Mouse (Mus musculus) activated CD4-positive, CD25-positive, alpha-beta regulatory T cell (primary cell): ENCODE measurements around the gene Frmpd1. TPM values are rescaled to one million over a fixed set of nuclear protein-coding genes. Genes with fewer than 3 reads are reported as not detected.

Source experiments
- polyA plus RNA-seq, 2 experiments: library from polyadenylated mRNA; unstranded; fragments of 100-300 nt; shearing (Covaris generic); gene quantifications; one replicate each; pipeline ENCODE4 v1.2.1; 2017

The Frmpd1 gene
- not detected for polyA plus RNA-seq

GRCm38 (mm10) chr4:45184521-45185330 lies at the start of gene Frmpd1:
Gene Frmpd1, plus strand, starts transcription at chr4:45184875.

GRCm38 (mm10) chr4:45296662-45297564 lies 112.2 kb downstream of the Frmpd1 start, which contains the start of gene Trmt10b:
Gene Trmt10b, plus strand, starts transcription at chr4:45297127.

Other genes with a start within 250 kb of the Frmpd1 start
- 10 to 100 TPM; 33.2 to 47.1 TPM for gene Grhpr, start 203.5 kb upstream of the Frmpd1 start, polyA plus RNA-seq
- gene Zbtb5, start 172.5 kb upstream of the Frmpd1 start, polyA plus RNA-seq = 10 to 100 TPM; 10.6 to 13.3 TPM
- 10 to 100 TPM; 46.2 to 67.2 TPM for gene Polr1e, start 166.3 kb upstream of the Frmpd1 start, polyA plus RNA-seq
- 1 to 10 TPM in 1 of 2 experiments, under 1 TPM in 1; 0.86 to 1.1 TPM for gene Fbxo10, start 100.3 kb upstream of the Frmpd1 start, polyA plus RNA-seq
- gene Tomm5, start 76.8 kb upstream of the Frmpd1 start, polyA plus RNA-seq = 100 to 1,000 TPM; 168 to 174 TPM
- 10 to 100 TPM; 11.3 to 15.6 TPM for gene Trmt10b, start 112.3 kb downstream of the Frmpd1 start, polyA plus RNA-seq
- gene Dcaf10, start 157.2 kb downstream of the Frmpd1 start, polyA plus RNA-seq = 10 to 100 TPM; 18.1 to 23.9 TPM
- gene Exosc3, start 157.9 kb downstream of the Frmpd1 start, polyA plus RNA-seq = 100 to 1,000 TPM; 141 to 144 TPM
- gene Slc25a51, start 223.9 kb downstream of the Frmpd1 start, polyA plus RNA-seq = 10 to 100 TPM; 25.8 to 28.0 TPM